Mouse (Mus musculus) left cerebral cortex, postnatal 36 days (tissue): ENCODE measurements around the gene H2-T24. TPM values are rescaled to one million over a fixed set of nuclear protein-coding genes. Genes with fewer than 3 reads are reported as not detected.
"Not testable (repeated sequence)": the region's sequence is repeated elsewhere in the genome, so short reads cannot be mapped to it uniquely, and the experiment has no call there.

Experiments
- DNase-seq, 2 experiments: peaks; one replicate each; pipeline ENCODE4 v3.0.0; 2021 to 2022; ENCODE audit warnings: low spot score in 2 of 2, mixed read lengths in 1 of 2
- intact Hi-C: fragments of 180-260 bp; cut with DNase I; formaldehyde crosslinking; loops from one replicate; pipeline ENCODE4 v1.15.1; 2025
- total RNA-seq, 2 experiments: library from RNA; stranded (reverse); gene quantifications; 2 replicates each; pipeline ENCODE4 v1.2.3; 2021

Gene H2-T24
- 1 to 10 TPM; 1.1 to 2.2 TPM for total RNA-seq

- intact Hi-C loops = no loop called here
- no peak for DNase-seq
Measured at GRCm38 (mm10) chr17:36020191-36021073, at the start of gene H2-T24. Gene H2-T24 (minus strand): TSS chr17:36020560.

DNA sequence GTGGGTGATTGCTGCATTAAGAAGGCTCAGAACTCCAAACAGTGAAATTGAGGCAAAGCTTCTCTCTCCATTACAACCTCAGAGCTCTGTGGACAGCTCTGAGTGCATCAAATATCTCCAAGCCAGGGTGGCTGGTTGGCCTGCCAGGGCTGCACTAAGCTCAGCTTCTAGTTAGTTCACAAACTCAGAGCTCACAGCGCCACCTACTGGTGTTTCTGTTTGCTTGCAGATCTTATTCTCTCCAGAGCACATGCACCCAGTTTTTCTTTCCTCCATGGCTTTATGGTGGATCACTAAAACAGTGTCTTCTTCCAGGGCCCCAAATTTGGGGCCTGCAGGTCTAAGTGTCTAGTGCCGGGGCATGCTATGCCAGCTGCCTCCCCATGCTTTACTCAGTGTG is 40.5 kb upstream of the H2-T24 start:
- intact Hi-C loops = loop anchor here (10.0 kb wide), 2 partner anchors 74 to 134 kb away; partner anchors contain the start of gene H2-T3
- DNase-seq = peak; percentile 79 to 85

- DNase-seq, intact Hi-C loops: not testable (repeated sequence)
Measured at GRCm38 (mm10) chr17:36058362-36058761, 38.0 kb upstream of the H2-T24 start, which contains the start of gene Gm11127. Gene Gm11127 (minus strand): TSS chr17:36058371.

DNA sequence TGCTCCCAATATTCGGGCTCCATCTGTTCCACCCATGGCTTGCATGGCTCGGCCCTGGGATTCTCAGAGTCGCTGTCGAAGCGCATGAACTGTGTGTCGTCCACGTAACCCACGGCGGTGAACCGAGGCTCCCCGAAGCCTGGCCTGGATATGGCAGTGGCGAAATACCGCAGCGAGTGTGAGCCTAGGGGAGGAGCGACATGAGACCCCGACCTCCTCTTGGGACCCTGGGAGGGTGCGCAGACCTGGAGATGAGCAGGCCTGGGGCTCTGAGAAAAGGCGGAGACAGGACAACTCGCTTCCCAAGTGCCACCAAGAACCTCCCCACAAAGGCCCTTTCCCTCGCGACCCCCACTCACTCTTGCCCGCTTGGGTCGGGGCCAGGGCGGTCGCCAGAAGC is 37.6 kb upstream of the H2-T24 start:
- DNase-seq, intact Hi-C loops: not testable (repeated sequence)

DNA sequence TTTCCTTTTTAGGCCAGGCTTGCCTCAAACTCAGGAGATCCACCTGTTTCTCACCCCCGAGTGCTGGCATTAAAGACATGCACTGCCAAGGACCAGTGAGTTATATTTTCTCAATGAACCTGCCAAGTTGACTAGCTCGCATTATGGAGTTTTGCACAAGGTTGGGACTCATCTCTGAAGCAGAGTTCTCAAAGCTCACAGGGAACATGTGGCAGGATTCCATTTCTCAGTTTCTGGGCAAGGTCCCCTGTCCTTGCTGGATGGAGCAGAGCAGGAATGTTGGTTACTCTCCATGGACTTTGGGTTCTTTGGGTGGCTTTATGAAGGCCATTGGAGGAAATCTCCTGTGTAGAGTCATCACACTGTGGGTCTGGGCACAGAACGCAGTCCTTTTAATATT is 22.9 kb upstream of the H2-T24 start:
- intact Hi-C loops = no loop called here

DNA sequence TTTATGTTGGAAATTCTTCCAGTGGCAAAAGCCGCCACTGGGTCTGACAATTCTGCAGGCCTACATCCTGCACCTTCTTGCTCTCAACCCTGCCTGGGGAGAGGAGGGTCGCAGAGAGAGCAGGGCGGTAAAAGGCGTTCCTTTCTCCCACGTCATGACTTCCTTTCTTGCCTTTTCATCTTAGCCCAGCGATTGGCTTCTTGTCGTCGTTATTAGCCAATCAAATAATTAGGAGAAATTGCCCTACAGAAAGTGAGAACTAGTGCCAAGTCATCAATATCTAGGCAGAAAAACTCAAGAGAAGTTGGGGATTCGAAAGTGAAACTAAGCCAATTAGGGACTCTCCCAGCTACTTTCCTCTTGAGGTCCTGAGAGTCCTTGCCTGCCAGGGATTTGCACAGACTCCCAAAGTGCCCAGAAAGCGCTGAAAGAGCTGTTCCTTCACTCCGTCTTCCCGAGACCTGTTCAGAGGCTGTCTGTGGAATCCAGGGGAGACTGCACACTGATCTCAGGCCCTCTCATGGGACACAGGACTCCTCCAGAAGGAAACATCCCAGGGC is 22.3 kb upstream of the H2-T24 start, which contains the start of the genes H2-T22 and Gm6034:
Gene H2-T22 (minus strand): TSS at position 138 of the 560 bp plus-strand sequence.
Gene Gm6034 (plus strand): TSS at position 352 of the 560 bp plus-strand sequence.
- intact Hi-C loops = not testable (repeated sequence)
- peak; percentile 38 to 48 for DNase-seq

More for the DNA sequence above, 22.9 kb upstream of the H2-T24 start:
- DNase-seq = no peak

DNA sequence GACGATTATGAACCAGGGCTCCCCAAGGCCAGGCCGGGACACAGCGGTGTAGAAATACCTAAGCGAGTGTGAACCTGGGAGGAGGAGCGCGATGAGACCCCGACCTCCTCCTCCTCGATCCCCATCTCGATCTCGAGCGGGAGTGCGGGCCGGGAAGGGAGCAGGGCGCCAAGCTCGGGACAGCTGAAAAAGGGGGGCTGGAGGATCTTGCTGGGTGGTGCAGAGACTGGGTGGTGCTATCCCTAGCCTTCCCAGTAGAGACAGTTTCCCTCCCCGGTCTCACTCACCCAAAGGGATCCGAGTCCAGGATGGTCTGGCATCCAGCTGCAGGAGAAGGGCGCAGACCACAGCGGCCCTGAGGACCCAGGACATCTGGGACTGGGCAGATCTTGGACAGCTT is 21.7 kb upstream of the H2-T24 start:
- intact Hi-C loops, DNase-seq: not testable (repeated sequence)

GRCm38 (mm10) chr17:36040604-36041003 is 20.2 kb upstream of the H2-T24 start:
- intact Hi-C loops, DNase-seq: not testable (repeated sequence)

- DNase-seq, intact Hi-C loops: not testable (repeated sequence)
Measured at GRCm38 (mm10) chr17:36036126-36036525, 15.8 kb upstream of the H2-T24 start.

DNA sequence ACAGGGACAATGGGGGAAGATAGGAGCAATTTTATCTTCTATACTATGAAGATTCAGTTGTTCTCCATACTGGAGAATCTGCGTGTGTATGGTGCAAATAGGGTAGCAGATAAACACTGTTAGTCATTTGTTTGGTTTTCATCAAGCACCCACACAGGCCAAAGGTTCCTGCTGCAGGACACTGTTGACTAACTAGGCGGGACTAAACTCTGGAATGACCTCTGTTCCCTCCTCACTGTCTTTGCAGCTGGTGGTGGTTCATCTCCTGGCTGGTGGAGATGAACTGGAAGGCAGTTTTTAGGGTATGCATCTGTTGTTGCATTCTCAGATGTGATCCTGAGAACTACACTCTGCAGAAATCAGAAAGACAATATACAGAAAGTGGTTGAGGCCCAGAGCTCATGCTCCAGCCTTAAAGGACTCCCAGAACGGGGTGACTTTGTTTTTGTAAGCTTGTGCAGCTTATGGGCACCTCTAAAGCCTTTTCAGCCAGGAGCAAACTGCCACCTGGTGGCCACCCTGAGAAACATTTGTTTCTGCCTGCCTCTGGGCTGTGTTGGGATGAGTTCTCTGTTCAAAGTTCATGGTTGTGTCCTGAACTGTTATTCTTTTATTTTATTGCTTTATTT is 14.8 kb upstream of the H2-T24 start:
- DNase-seq = peak; percentile 33 to 42
- intact Hi-C loops = loop anchor here (1.0 kb wide), 1 partner anchor 38 kb away; no protein-coding TSS in a partner anchor

DNA sequence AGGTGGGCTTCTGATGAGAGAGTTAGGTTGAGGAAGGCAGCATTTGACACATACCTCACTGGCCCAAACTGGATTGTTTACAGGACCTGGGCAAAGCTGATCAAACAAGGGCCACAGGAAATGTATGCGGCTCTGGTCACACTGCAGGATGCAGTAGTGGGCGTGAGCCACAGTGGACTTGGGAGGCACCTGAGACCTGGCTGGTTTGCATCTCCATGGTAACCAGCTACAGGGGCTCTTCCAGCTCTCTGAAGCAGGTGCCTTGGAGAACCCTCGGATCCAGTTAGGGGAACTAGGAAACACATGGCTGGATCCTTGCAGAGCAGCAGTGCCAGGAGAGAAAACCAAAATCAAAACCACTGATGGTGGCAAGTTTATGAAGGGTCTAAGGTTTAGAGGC is 14.2 kb upstream of the H2-T24 start:
- DNase-seq, intact Hi-C loops: not testable (repeated sequence)

GRCm38 (mm10) chr17:36032351-36032875 is 12.1 kb upstream of the H2-T24 start, which contains the start of gene H2-T23:
Gene H2-T23 (minus strand): TSS chr17:36032855.
- intact Hi-C loops = not testable (repeated sequence)
- DNase-seq = peak in 1 of 2 experiments; percentile 18

DNA sequence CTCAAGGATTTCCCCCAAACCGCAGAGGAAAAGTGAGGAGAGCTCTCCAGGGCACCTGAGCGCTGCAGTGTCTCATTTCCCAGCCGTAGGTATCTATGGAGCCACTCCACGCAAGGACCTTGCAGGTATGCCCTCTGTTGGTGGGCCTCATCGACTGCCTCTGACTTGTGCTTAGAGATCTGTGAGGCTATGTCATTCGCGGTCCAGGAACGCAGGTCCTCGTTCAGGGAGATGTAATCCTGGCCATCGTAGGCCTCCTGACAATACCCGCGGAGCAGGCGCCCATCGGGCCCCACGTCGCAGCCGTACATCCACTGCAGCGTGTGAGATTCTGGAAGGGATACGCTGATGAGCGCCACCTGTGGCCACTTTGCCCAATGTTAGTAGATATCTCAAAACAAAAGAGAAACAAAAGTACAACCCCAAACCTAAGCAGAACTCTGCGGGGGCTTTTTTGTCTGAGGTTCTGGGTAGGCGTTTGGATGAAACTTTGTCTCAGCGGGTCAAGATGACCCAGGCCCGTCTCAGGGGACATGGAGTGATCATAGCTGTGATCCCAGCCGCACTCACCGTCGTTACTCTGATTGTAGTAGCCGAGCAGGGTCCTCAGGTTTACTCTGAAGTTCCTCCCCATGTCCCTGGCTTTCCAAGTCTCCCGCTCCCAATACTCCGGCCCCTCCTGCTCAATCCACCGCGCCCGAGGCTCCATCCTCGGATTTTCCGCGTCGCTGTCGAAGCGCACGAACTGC is 11.4 kb upstream of the H2-T24 start:
- intact Hi-C loops = not testable (repeated sequence)
- peak; percentile 49 to 56 for DNase-seq

DNA sequence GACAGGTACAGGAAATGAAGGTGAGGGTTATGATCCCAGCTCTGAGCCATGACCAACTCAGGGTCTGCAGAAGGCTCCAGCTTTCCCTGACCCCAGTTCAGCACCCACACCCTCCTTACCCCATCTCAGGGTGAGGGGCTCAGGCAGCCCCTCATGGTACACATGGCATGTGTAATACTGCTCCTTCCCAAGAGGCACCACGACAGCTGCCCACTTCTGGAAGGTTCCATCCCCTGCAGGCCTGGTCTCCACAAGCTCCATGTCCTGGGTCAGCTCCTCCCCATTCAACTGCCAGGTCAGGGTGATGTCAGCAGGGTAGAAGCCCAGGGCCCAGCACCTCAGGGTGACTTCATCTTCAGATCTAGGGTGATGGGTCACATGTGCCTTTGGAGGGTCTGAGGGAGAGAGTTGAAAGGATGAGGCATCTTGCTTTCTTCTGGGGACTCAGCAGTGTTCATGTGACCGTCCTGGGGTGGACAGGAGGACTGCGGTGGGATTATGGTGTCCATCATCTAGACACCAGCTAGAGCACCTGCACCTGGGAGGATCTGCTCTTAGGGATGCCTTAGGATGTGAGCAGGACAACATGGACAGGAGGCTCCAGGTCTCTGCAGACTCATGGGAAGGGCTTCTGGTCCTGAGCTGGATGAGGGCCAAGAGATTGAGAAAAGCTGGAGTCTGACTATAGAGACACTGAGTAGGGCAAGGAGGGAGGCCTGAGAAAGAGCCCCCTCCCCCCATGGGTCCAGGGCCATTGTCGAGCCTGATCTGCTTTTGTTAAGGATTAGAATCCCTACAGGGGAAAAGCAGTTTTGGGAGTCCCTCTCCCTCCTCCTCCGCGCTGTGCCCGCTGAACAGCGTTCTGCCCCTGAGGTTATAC is 10.6 kb upstream of the H2-T24 start:
- intact Hi-C loops = not testable (repeated sequence)
- DNase-seq = peak in 1 of 2 experiments; percentile 9

DNA sequence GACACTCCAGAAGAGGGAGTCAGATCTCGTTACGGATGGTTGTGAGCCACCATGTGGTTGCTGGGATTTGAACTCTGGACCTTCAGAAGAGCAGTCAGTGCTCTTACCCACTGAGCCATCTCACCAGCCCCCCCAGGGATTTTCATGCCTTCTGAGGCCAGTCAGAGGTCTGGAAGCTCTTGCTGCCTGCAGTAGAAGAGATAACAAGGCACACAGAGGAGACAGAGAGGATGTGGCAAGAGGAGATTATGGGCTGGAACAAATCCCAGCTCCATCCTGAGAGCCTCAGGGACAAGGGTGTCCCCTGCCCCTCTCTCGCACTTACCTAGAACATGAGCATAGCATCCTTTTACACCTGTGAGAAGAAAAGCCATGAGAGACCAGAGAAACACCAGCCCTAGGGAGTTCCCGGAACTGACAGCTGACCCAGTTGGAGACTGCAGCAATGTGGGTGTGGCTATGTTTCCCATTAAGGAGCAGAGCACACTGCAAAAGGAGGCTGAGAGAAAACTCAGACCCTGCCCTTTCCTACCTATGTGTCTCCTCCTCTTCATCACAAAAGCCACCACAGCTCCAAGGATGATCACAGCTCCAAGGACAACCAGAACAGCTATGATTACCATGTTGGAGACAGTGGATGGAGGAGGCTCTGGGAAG is 9.8 kb upstream of the H2-T24 start:
- intact Hi-C loops, DNase-seq: not testable (repeated sequence)

DNA sequence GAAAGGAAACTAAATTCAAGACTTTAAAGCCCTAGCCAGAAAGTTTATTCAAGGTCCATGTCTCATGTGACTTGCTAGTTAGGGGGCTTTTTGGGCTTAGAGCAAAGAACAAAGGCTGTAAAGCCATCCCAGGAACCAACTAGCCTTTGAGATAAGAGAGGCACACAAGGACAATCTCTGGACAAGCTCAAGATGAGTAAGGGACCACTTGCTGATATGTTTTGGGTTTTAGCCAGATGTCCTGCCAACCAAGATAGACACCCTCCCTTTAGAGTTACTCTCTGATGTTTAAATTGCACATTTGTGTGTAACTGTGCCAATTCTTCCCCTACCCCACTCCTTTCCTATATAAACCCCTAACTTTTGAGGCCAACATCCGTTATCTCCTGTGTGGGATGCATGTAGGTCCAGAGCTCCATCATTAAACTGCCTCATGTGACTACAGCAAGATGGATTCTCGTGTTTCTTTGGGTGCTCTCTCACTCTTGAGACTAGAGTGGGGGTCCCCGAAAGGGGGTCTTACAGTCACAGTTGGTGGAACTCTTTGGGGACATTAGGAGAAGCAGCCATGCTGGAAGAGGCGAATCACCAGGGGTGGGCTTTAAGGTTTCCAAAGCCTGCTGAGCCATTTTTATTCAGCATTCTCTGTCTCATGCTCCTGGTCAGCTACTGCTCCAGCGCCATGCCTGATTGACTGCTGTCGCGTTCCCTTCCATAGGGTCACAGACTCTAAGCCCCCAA is 8.7 kb upstream of the H2-T24 start:
- DNase-seq = no peak
- intact Hi-C loops = no loop called here

GRCm38 (mm10) chr17:36027663-36028062 is 7.3 kb upstream of the H2-T24 start:
- no peak for DNase-seq
- intact Hi-C loops = no loop called here
